ENCODE assay signal across 18 mouse cellular contexts in genomic region chr11:95004937-95005198, GRCm38 (mm10). TPM values are rescaled to one million over a fixed set of nuclear protein-coding genes. Genes with fewer than 3 reads are reported as not detected.
DNase-seq lines count a peak whose midpoint lies in the region; ATAC-seq and TF ChIP-seq lines count a peak whose summit lies in the region.
"Had no signal": no experiment of that assay in that cellular context is flagged by ENCODE, and none has a peak within 500 bp of the region (broad histone marks: within the 10 kb centered on the region; RNA-seq: fewer than 3 reads in every experiment).

No protein-coding gene starts in this region.

- H3K36me3 ChIP-seq in forebrain, embryonic 13.5 days (ENCODE audit: poor library complexity, severe bottlenecking) = peaks cover 57% of the 10 kb centered on the region
- H3K36me3 ChIP-seq in forebrain, postnatal 0 days (ENCODE audit: insufficient read depth) = peaks cover 57% of the 10 kb centered on the region
- peaks cover 60% of the 10 kb centered on the region for H3K36me3 ChIP-seq in kidney, embryonic 15.5 days
- H3K36me3 ChIP-seq in kidney, embryonic 16.5 days (ENCODE audit: insufficient read depth, low read length) = peaks cover 39% of the 10 kb centered on the region
- H3K36me3 ChIP-seq in forebrain, embryonic 15.5 days = peaks cover 46% of the 10 kb centered on the region
- H3K36me3 ChIP-seq in liver, embryonic 15.5 days (replicated peaks) = peaks cover 58% of the 10 kb centered on the region

- no peak overlapping the region for H3K9ac ChIP-seq in forebrain, embryonic 13.5 days
- H3K9ac ChIP-seq in forebrain, postnatal 0 days = no peak overlapping the region
- no peak overlapping the region for H3K9ac ChIP-seq in kidney, embryonic 15.5 days
- no peak overlapping the region for H3K9ac ChIP-seq in kidney, embryonic 16.5 days (replicated peaks; ENCODE audit: low read length)
- H3K9ac ChIP-seq in forebrain, embryonic 15.5 days (replicated peaks) = no peak overlapping the region
- H3K9ac ChIP-seq in liver, embryonic 15.5 days = no peak overlapping the region
- H3K9ac ChIP-seq: lung, embryonic 14.5 days; stomach, embryonic 15.5 days had no signal

- no peak for TF ChIP-seq CTCF in forebrain, postnatal 0 days (IDR thresholded peaks at IDR 0.05; ENCODE audit: low read depth)

- H3K9me3 ChIP-seq in forebrain, embryonic 13.5 days (replicated peaks) = no peaks in the 10 kb centered on the region
- H3K9me3 ChIP-seq in forebrain, postnatal 0 days (ENCODE audit: low read length) = no peaks in the 10 kb centered on the region
- no peaks in the 10 kb centered on the region for H3K9me3 ChIP-seq in kidney, embryonic 15.5 days (replicated peaks)
- no peaks in the 10 kb centered on the region for H3K9me3 ChIP-seq in kidney, embryonic 16.5 days (ENCODE audit: low read length)
- H3K9me3 ChIP-seq in forebrain, embryonic 15.5 days = no peaks in the 10 kb centered on the region
- H3K9me3 ChIP-seq in liver, embryonic 15.5 days (replicated peaks) = no peaks in the 10 kb centered on the region
- H3K9me3 ChIP-seq: stomach, embryonic 15.5 days had no signal

- H3K27me3 ChIP-seq in forebrain, embryonic 13.5 days = no peaks in the 10 kb centered on the region
- H3K27me3 ChIP-seq in forebrain, postnatal 0 days (ENCODE audit: insufficient read depth, low read length) = no peaks in the 10 kb centered on the region
- no peaks in the 10 kb centered on the region for H3K27me3 ChIP-seq in kidney, embryonic 15.5 days
- no peaks in the 10 kb centered on the region for H3K27me3 ChIP-seq in kidney, embryonic 16.5 days (ENCODE audit: insufficient read depth, low read length)
- no peaks in the 10 kb centered on the region for H3K27me3 ChIP-seq in forebrain, embryonic 15.5 days
- H3K27me3 ChIP-seq in liver, embryonic 15.5 days = 0 out of 2 replicates have a peak, but pooled peaks cover under 1% of the 10 kb centered on the region
- H3K27me3 ChIP-seq: stomach, embryonic 15.5 days had no signal

- DNase-seq in forebrain, postnatal 0 days = no peak
- no peak for DNase-seq in right cerebral cortex, postnatal 14 days
- DNase-seq: gastrocnemius, postnatal 10 days; heart, postnatal 36 days; kidney, adult 2 months; layer of hippocampus, adult 9-11 months; lung, embryonic 14.5 days; thymus, postnatal 36 days had no signal

- peak overlapping the region; percentile 20 for H3K27ac ChIP-seq in forebrain, embryonic 13.5 days
- H3K27ac ChIP-seq in forebrain, postnatal 0 days (ENCODE audit: low read depth, low read length) = no peak overlapping the region
- H3K27ac ChIP-seq in kidney, embryonic 15.5 days = 0 out of 2 replicates have a peak overlapping the region, but pooled peaks have one; percentile 24
- no peak overlapping the region for H3K27ac ChIP-seq in kidney, embryonic 16.5 days (ENCODE audit: low read length)
- peak overlapping the region; percentile 82 for H3K27ac ChIP-seq in forebrain, embryonic 15.5 days (replicated peaks)
- 0 out of 2 replicates have a peak overlapping the region, but pooled peaks have one; percentile 7 for H3K27ac ChIP-seq in liver, embryonic 15.5 days (replicated peaks)

- H3K4me1 ChIP-seq in forebrain, embryonic 13.5 days = peaks cover 44% of the 10 kb centered on the region
- peaks cover 20% of the 10 kb centered on the region for H3K4me1 ChIP-seq in forebrain, postnatal 0 days (ENCODE audit: insufficient read depth)
- peaks cover 60% of the 10 kb centered on the region for H3K4me1 ChIP-seq in kidney, embryonic 15.5 days
- H3K4me1 ChIP-seq in kidney, embryonic 16.5 days (ENCODE audit: insufficient read depth, low read length) = peaks cover 40% of the 10 kb centered on the region
- peaks cover 56% of the 10 kb centered on the region for H3K4me1 ChIP-seq in forebrain, embryonic 15.5 days
- H3K4me1 ChIP-seq in liver, embryonic 15.5 days (replicated peaks) = peaks cover 92% of the 10 kb centered on the region

- no peak overlapping the region for H3K4me2 ChIP-seq in forebrain, embryonic 13.5 days
- no peak overlapping the region for H3K4me2 ChIP-seq in forebrain, postnatal 0 days (ENCODE audit: low read depth)
- H3K4me2 ChIP-seq in kidney, embryonic 15.5 days = no peak overlapping the region
- H3K4me2 ChIP-seq in kidney, embryonic 16.5 days (replicated peaks; ENCODE audit: low read depth, low read length) = no peak overlapping the region
- H3K4me2 ChIP-seq in forebrain, embryonic 15.5 days (replicated peaks) = no peak overlapping the region
- H3K4me2 ChIP-seq in liver, embryonic 15.5 days = no peak overlapping the region
- H3K4me2 ChIP-seq: lung, embryonic 14.5 days; stomach, embryonic 15.5 days had no signal

- WGBS in forebrain, embryonic 13.5 days = 72% methylated on average over 6 of the region's 6 CpGs
- 46% methylated on average over 6 of the region's 6 CpGs for WGBS in forebrain, postnatal 0 days
- WGBS in kidney, embryonic 15.5 days = 46% methylated on average over 6 of the region's 6 CpGs
- WGBS in kidney, embryonic 16.5 days = 46% methylated on average over 6 of the region's 6 CpGs
- 54% methylated on average over 6 of the region's 6 CpGs for WGBS in forebrain, embryonic 15.5 days
- 80% methylated on average over 6 of the region's 6 CpGs for WGBS in liver, embryonic 15.5 days (ENCODE audit: insufficient replicate concordance)

- no peak overlapping the region for H3K4me3 ChIP-seq in forebrain, embryonic 13.5 days
- H3K4me3 ChIP-seq in forebrain, postnatal 0 days (ENCODE audit: low read depth, low read length) = no peak overlapping the region
- no peak overlapping the region for H3K4me3 ChIP-seq in kidney, embryonic 15.5 days (replicated peaks)
- H3K4me3 ChIP-seq in kidney, embryonic 16.5 days (ENCODE audit: low read length) = no peak overlapping the region
- no peak overlapping the region for H3K4me3 ChIP-seq in forebrain, embryonic 15.5 days
- H3K4me3 ChIP-seq in liver, embryonic 15.5 days (replicated peaks) = no peak overlapping the region
- H3K4me3 ChIP-seq: erythroblast, embryonic 14.5 days; stomach, embryonic 15.5 days had no signal

- no peak for ATAC-seq in forebrain, embryonic 13.5 days
- no peak for ATAC-seq in forebrain, postnatal 0 days
- ATAC-seq in kidney, embryonic 15.5 days (replicated peaks; ENCODE audit: low FRiP score) = no peak
- ATAC-seq in kidney, embryonic 16.5 days (ENCODE audit: low FRiP score, low TSS enrichment) = no peak
- no peak for ATAC-seq in forebrain, embryonic 15.5 days (replicated peaks)
- no peak for ATAC-seq in liver, embryonic 15.5 days (ENCODE audit: insufficient read depth)

RNA-seq across cellular contexts. Expression of gene Samd14, which starts 4.8 kb away (rescaled TPM):
- 89.2 and 95.0 TPM in 2 replicates for polyA plus RNA-seq in forebrain, embryonic 13.5 days (2015; fragmentation: Nextera tagmentation; extraction: Ambion mirVana)
- total RNA-seq in forebrain, postnatal 0 days (2014; rRNA removed) = 145 and 150 TPM in 2 replicates
- polyA plus RNA-seq in forebrain, postnatal 0 days (2015; fragmentation: Nextera tagmentation; extraction: Ambion mirVana) = 113 and 130 TPM in 2 replicates
- polyA plus RNA-seq in kidney, embryonic 15.5 days (2015; fragmentation: Nextera tagmentation; extraction: Ambion mirVana) = 16.9 and 21.2 TPM in 2 replicates
- 19.2 and 21.2 TPM in 2 replicates for polyA plus RNA-seq in kidney, embryonic 16.5 days (2015; fragmentation: Nextera tagmentation; extraction: Ambion mirVana)
- 120 and 123 TPM in 2 replicates for polyA plus RNA-seq in forebrain, embryonic 15.5 days (2015; fragmentation: Nextera tagmentation; extraction: Ambion mirVana)
- 33.9 and 39.2 TPM in 2 replicates for polyA plus RNA-seq in liver, embryonic 15.5 days (2015; fragmentation: Nextera tagmentation; extraction: Ambion mirVana)

RNA-seq across cellular contexts. Expression of gene Ppp1r9b, which starts 14.0 kb away (rescaled TPM):
- polyA plus RNA-seq in forebrain, embryonic 13.5 days (2015; fragmentation: Nextera tagmentation; extraction: Ambion mirVana) = 15.8 and 16.3 TPM in 2 replicates
- 184 and 202 TPM in 2 replicates for total RNA-seq in forebrain, postnatal 0 days (2014; rRNA removed)
- 22.3 and 24.9 TPM in 2 replicates for polyA plus RNA-seq in forebrain, postnatal 0 days (2015; fragmentation: Nextera tagmentation; extraction: Ambion mirVana)
- polyA plus RNA-seq in kidney, embryonic 15.5 days (2015; fragmentation: Nextera tagmentation; extraction: Ambion mirVana) = 10.0 and 10.6 TPM in 2 replicates
- 9.9 and 10.7 TPM in 2 replicates for polyA plus RNA-seq in kidney, embryonic 16.5 days (2015; fragmentation: Nextera tagmentation; extraction: Ambion mirVana)
- polyA plus RNA-seq in forebrain, embryonic 15.5 days (2015; fragmentation: Nextera tagmentation; extraction: Ambion mirVana) = 23.0 and 23.9 TPM in 2 replicates
- polyA plus RNA-seq in liver, embryonic 15.5 days (2015; fragmentation: Nextera tagmentation; extraction: Ambion mirVana) = 8.2 and 8.8 TPM in 2 replicates

RNA-seq across cellular contexts. Expression of gene Sgca, which starts 28.7 kb away (rescaled TPM):
- not detected in 2 replicates for polyA plus RNA-seq in forebrain, embryonic 13.5 days (2015; fragmentation: Nextera tagmentation; extraction: Ambion mirVana)
- total RNA-seq in forebrain, postnatal 0 days (2014; rRNA removed) = 0.15 TPM in 1 of 2 replicates, not detected in the other
- 0.09 and 0.13 TPM in 2 replicates for polyA plus RNA-seq in forebrain, postnatal 0 days (2015; fragmentation: Nextera tagmentation; extraction: Ambion mirVana)
- 1.2 and 1.7 TPM in 2 replicates for polyA plus RNA-seq in kidney, embryonic 15.5 days (2015; fragmentation: Nextera tagmentation; extraction: Ambion mirVana)
- 0.19 and 0.71 TPM in 2 replicates for polyA plus RNA-seq in kidney, embryonic 16.5 days (2015; fragmentation: Nextera tagmentation; extraction: Ambion mirVana)
- not detected in 2 replicates for polyA plus RNA-seq in forebrain, embryonic 15.5 days (2015; fragmentation: Nextera tagmentation; extraction: Ambion mirVana)
- polyA plus RNA-seq in liver, embryonic 15.5 days (2015; fragmentation: Nextera tagmentation; extraction: Ambion mirVana) = 0.35 and 1.1 TPM in 2 replicates
- total RNA-seq: megakaryocyte progenitor cell, adult 5-6 weeks had no signal
- polyA plus RNA-seq: erythroblast, embryonic 14.5 days; lung, embryonic 14.5 days had no signal

RNA-seq across cellular contexts. Expression of gene Pdk2, which starts 36.3 kb away (rescaled TPM):
- polyA plus RNA-seq in forebrain, embryonic 13.5 days (2015; fragmentation: Nextera tagmentation; extraction: Ambion mirVana) = 19.7 and 20.2 TPM in 2 replicates
- 6.9 and 10.2 TPM in 2 replicates for total RNA-seq in forebrain, postnatal 0 days (2014; rRNA removed)
- polyA plus RNA-seq in forebrain, postnatal 0 days (2015; fragmentation: Nextera tagmentation; extraction: Ambion mirVana) = 31.9 and 38.1 TPM in 2 replicates
- 49.4 and 56.2 TPM in 2 replicates for polyA plus RNA-seq in kidney, embryonic 15.5 days (2015; fragmentation: Nextera tagmentation; extraction: Ambion mirVana)
- 72.3 and 85.2 TPM in 2 replicates for polyA plus RNA-seq in kidney, embryonic 16.5 days (2015; fragmentation: Nextera tagmentation; extraction: Ambion mirVana)
- 26.4 and 27.3 TPM in 2 replicates for polyA plus RNA-seq in forebrain, embryonic 15.5 days (2015; fragmentation: Nextera tagmentation; extraction: Ambion mirVana)
- polyA plus RNA-seq in liver, embryonic 15.5 days (2015; fragmentation: Nextera tagmentation; extraction: Ambion mirVana) = 10.2 and 10.8 TPM in 2 replicates

RNA-seq across cellular contexts. Expression of gene Hils1, which starts 37.5 kb away (rescaled TPM):
- not detected in 2 replicates for polyA plus RNA-seq in forebrain, embryonic 13.5 days (2015; fragmentation: Nextera tagmentation; extraction: Ambion mirVana)
- total RNA-seq in forebrain, postnatal 0 days (2014; rRNA removed) = not detected in 2 replicates
- not detected in 2 replicates for polyA plus RNA-seq in forebrain, postnatal 0 days (2015; fragmentation: Nextera tagmentation; extraction: Ambion mirVana)
- polyA plus RNA-seq in kidney, embryonic 15.5 days (2015; fragmentation: Nextera tagmentation; extraction: Ambion mirVana) = not detected in 2 replicates
- not detected in 2 replicates for polyA plus RNA-seq in kidney, embryonic 16.5 days (2015; fragmentation: Nextera tagmentation; extraction: Ambion mirVana)
- polyA plus RNA-seq in forebrain, embryonic 15.5 days (2015; fragmentation: Nextera tagmentation; extraction: Ambion mirVana) = not detected in 2 replicates
- polyA plus RNA-seq in liver, embryonic 15.5 days (2015; fragmentation: Nextera tagmentation; extraction: Ambion mirVana) = not detected in 2 replicates
- total RNA-seq: gastrocnemius, postnatal 10 days; heart, postnatal 36 days; left cerebral cortex, postnatal 14 days; megakaryocyte progenitor cell, adult 5-6 weeks had no signal
- polyA plus RNA-seq: cortical plate, adult 2 months; erythroblast, embryonic 14.5 days; kidney, adult 2 months; lung, embryonic 14.5 days; stomach, embryonic 15.5 days had no signal

Comparison
In these comparisons a context has a peak if more than half of its experiments do, and no peak if none do; other contexts are left out.
1. H3K27ac ChIP-seq: peak in forebrain, embryonic 13.5 days (single experiment), kidney, embryonic 15.5 days (single experiment), forebrain, embryonic 15.5 days (single experiment) and liver, embryonic 15.5 days (single experiment); none in forebrain, postnatal 0 days (single experiment) and kidney, embryonic 16.5 days (single experiment).